Mouse (Mus musculus) right cerebral cortex, postnatal 14 days (tissue): ENCODE data around the gene Rbms3.

ENCODE experiments used
- DNase-seq: peaks from one replicate; pipeline ENCODE4 v3.0.0; 2022

The Rbms3 gene

DNA sequence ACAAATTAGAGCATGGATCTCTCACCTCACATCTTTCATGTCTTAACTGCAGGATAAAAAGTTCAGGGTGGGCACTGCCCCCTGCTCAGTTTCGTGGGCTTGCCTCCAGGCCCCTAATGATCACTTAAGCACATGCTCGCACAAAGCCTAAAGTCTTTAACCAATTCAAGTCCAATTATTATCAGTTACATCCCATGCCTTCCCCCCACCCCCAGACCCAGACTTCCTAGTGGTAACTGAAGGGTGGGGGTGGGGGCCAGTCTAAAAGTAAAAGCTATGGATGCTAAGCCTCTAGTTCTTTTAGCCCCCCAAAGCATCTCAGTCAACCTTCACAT, 378.9 kb downstream of the Rbms3 start:
- DNase-seq: no peak

DNA sequence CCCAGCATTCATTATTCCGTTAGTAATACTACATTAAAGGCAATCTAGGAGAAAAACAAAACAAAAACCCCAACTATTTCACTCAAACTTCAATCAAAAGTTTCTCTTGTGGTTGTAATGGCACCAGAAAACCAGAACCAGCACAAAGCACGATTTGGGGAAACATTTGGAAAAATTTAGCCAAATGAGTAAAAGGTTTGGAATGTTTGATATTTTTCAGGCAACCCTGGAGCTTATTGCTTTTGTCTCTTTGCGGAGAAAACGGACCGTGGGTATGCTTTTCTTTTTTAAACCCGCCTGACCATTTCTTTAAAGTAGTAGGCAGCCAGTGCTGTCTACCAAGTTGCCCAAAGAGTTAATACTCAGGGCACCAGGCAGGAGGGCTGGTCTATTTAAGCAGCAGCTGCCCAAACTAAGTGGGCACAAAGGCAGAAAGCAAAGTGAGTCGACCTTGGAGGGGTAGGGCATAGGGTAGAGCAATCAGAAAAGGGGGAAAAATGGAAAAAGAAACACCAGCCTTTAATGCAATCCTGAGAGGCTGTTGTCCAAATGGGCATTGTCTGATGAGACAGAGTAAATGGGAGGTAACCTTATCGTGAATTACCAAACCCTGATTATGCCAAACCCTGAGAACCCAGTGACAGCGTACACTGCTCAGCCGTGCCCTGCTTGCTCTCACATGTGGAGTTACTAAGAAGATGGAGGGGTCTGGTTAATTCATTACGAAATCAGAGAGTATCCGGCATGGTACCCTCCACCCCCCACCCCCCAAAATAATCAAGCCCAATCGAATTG, 379.5 kb downstream of the Rbms3 start:
- no peak for DNase-seq

DNA sequence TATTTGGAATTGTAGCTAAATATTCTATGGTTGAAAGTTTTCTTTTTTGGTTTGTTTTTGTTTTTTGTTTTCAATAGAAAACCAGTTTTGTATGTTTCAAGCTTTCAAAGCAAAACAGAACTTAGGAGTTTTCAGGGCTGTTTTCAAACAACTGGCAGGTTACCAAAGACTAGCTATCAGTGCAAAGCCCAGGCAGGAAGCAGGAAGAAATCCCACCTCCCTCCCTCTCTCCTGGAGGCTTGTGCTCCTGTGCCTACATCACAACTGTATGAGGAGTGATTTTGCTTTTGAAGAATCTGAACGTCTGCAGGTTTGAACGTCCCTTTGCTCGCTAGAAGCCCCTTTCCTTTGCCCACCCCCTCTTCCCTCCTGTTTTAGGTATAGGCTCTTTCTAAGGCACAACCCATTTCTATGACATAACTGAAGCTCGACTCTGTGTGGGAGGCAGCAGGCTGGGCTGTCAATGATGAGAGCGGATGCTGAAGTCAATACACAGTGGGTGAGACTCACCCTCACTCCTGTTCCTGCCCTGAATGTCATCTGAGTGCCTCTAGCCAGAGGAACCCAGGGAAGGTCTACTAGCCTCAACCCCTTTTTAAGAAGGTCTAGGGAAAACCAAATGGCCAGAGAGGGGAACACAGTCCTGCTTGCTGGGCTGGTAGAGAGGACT, 382.3 kb downstream of the Rbms3 start:
- DNase-seq: no peak

DNA sequence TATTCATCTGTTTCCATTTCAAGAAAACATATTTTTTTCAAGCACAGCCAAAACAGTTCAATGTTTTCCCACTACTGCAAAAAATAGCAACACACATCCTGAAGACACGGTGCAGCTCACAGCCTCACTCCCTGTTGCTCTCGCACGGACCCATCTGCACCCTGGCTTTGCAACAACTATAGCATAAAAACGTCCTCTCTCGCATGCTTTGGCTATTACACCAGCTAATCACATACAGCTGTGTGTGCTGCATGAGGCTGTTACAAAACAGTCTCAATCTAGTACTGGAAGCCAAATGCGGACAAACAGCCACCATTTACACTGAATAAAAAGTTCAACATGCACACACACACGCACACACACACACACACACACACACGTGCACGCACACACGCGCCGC, 383.5 kb downstream of the Rbms3 start:
- DNase-seq: no peak

DNA sequence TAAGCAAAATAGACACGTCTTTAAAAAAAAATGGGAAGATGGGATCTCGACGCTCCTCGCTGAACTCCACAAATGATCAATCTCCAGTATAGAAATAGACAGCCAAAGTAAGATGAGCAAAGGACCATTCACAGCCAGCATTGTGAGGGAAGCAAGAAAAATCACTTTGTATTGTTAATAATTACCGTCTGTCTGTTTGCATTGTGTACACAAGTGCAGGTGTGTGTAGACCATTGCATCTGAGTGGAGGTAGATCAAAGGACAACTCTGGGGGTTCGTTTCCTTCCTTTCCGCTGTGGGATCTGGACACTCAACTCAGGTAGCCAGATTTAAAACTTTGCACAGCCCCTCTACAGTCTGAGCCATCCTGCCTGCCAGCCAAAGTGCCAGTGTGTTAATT, 386.3 kb downstream of the Rbms3 start:
- DNase-seq: no peak

DNA sequence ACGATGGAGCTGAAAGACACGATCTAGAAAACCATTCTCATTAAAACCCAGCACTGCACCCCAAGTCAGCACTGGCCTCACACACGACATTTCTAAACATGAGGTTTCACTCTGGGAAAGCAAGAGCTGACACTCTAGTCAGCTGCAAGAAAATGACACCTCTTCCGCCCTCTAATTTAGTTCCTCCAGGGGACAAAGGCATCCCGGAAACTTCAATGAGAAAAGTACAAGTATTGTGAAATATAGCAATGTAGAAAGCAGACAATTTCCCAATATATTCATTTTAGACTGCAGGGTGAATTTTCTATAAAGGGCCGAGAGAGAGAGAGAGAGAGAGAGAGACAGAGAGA, 395.0 kb downstream of the Rbms3 start:
- no peak for DNase-seq

DNA sequence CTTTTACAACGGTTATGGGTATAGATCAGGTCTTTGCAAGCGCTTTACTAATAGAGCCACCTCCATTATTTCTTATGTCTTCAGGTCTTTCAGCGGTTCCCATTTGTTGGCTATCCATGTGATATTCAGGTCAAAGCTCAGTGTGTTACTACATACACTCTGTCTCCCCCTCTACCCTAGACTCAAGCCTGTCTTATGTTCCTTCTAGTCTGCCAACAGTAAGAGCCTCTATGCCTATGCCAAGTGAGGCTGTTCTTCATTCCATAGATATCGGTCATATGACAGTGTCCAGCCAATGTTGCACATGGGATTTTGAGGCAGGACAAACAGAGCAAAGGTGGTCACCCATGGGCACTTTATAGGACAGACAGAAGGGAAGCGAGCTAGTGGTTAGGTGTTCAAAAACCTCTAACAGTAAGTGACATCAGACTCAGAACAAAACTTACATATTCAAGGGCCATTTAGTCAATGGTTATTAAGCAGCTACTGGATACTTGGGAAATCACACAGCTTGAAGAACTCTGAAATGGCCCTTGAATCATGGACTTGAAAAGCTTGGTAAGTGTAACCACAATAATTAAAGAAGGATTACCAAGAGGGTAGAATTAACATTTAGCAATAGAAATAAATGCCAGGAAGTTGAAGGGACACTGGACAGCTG, 395.5 kb downstream of the Rbms3 start:
- DNase-seq: no peak

DNA sequence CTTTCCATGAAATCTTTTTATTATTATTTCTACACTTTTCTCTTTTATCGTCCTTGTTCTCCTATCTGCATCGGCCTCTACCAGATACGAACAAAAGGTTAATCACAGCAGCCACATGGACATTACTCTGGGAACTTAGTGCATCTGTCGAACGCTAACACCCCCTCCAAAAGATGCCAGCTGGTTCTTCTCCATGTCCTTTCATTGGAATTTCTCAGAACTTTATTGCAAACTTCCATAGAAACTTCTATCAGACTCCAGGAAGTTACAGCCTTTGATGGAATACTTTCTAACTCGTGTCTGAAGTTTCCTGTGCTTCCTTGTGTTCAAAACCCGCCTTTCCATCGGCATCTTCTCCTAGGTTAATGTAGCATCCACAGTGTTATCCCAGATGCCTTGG, 407.0 kb downstream of the Rbms3 start:
- DNase-seq: no peak

DNA sequence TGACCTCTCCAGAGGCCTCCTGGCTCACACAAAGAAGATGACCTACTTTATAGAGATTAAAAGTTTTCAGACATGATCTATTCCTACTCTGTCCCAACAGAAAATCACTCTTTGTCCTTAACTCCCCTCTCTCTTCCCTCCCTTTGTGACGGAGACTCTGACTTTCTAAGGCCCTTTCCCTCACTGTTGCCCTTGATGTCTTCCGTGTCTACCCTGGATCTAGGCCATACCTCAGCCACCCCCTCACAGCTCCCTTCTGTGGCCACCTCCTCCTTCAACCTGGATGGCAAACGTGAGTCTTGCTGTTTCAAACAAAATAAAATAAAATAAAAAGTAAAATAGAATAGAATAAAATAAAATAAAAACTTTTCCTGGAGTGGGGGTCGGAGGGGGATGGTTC, 408.2 kb downstream of the Rbms3 start:
- no peak for DNase-seq

DNA sequence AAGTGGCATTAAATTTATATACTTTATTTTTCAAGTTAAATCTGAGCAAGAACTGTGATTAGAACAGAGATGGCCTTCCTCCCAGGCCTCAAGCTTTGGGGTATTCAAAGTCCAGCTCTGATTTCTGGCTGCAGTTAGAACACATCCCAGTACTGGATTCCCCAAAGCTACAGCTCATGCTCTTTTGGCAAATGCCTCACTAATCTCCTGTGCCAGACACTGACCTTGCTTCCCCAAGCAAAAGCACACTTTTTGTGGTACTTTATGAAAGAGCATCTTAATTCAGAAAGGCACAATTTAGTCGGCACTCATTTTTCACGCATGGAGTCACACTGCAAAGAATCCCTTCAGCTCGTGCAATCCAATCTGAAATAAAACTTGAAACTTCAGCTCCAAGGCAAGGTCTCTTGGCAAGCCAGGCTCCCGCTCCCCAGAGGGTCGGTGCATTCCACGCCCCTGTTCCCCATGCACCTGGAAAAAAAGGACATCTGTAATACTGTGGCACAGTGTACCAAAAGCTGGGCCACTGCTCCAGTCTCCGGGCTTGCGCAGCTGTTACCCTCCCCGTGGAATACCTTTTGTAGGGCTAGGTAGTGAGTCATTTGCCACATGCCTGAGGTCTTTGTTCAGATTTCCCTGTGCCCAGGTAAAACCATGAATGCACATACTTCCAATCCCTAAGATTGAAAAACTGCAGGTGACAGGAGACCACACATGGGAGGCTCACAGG, 413.5 kb downstream of the Rbms3 start:
- no peak for DNase-seq

DNA sequence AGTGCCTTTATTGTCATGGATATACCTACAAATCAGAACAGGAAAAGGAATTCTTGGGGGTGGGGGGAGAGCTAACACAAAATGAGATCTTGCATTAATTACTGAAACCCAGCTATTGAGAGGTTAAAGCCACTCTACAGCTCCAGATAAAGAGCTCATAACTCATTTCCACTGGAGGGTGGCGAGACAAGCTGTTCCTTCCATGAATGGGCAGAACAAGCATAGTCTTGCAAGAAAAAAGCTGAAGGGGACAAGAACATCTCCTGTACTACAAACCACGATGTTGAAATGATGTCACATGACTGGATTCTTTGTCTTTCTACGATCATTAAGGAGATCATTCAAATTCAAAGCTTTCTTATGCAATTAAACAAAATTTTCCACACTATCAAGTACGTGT, 417.7 kb downstream of the Rbms3 start:
- DNase-seq: no peak

DNA sequence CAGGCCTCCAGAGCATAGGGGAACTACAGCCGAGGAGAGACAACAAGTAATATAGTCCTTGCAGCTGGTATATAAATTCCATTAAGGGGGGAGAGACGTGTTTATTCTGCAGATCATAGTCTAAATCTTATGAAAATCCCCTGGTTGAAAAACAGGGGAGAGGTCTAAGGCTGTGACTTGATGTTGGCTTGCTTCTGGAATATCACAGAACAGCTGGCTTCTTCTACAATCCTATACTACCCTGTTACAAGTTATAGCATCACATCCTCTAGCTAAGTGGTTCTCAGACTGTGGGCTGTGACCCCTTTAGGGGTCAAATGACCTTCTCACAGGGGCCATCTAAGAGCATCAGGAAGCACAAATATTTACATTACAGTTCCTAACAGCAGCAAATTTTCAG, 419.4 kb downstream of the Rbms3 start:
- DNase-seq: no peak

DNA sequence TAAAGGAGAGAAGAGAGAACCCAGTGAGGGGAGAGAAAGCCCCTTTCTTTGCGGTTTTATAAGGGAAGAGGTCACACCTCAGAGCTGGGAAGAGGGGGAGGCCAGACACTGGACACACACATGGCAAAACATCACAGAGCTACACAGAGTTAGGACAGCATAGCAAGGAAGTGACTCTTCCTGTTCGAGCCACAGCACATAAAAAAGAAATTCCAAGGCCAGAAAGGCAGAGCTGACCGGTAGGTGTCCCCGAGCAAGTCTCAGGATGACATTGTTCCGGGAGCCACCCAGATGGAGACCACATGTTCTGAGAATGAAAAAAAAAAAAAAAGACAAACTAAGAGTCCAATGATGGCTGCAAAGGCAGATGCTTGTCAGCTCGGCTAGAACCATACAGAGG, 424.3 kb downstream of the Rbms3 start:
- no peak for DNase-seq

DNA sequence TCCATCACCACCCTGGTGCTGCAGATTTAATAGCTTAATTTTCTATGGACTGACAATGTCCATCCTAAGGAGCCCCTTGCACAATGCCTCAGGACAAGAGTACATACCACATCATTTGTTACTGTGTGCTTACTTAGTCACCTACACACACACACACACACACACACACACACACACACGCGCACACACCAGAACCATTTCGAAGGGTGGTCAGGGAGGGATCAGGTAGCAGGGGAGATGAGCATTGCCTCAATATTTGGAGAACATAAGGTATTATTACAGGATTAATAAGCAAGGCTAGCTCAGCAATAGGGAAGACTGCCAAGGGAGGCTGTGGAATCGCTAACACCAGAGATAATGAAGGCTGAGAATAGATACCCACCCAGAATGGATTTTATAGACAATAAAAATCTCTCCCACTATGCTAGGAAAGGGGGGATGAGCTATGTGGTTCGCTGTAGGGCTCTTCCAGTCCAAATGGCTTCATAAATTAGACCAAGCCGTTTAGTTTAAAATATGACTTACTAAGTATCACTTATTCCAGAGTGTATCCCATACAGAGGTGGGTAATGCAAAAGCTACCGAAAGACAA, 429.6 kb downstream of the Rbms3 start:
- no peak for DNase-seq

DNA sequence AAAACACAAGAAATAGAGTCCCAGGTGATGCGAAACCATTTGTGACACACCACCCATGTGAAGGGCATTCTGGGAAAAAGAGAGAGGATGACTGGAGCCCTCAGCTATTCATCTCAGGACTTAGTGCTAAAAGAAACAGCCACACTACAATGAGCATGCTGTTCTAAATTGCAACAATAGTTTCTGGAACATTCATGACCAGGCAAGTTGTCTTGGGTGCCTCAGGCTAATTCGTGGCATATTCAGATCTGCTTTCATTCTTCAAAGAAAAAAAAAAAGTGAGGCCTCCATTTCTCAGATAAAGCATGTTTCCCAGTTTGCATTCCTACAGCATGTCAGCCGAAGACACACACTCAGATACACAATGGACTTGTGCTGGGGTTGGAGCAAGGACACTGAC, 432.2 kb downstream of the Rbms3 start:
- DNase-seq: no peak

DNA sequence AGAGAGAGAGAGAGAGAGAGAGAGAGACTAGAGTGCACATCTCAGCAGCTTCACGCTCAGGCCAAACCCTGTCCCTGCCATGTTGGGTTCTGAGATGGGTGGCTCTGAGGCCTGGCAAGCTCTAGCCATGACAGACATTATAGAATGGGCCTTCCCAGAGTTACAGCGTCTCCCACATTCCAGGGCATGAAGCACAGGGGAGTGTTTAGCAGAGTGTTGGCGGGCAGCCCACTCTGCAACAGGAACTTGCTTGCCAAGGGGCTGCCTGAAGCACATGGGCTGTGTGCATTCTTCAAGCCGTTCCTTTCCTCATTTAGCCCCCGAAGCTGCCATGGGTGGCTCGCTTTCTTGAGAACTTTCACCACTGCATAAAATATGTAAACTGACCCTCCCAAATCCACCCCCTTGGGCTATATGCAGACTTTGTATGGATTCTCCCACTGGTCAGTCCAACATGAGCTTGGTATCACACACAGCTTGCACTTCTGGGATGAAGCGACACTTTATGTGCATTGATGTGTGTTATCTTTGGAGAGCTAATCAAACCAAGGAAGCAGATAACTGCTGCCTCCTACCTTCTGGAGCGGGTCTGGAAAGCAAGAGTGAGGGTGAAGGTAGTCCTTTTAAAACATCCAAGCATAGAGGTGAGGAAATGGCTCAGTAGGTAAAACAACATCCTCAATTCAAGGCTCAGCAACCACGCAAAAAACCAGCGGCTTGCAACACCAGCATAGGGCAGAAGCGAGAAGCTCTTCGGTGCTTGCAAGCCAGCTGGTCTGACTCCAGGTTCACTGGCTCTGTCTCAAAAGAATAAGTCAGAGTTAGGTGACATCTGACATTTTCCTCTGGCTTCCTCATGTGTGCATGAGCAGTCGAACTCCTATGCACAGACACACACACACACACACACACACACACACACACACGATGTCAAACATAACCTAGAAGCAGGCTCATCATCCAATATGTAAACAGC, 436.9 kb downstream of the Rbms3 start:
- DNase-seq: peak; percentile 36

DNA sequence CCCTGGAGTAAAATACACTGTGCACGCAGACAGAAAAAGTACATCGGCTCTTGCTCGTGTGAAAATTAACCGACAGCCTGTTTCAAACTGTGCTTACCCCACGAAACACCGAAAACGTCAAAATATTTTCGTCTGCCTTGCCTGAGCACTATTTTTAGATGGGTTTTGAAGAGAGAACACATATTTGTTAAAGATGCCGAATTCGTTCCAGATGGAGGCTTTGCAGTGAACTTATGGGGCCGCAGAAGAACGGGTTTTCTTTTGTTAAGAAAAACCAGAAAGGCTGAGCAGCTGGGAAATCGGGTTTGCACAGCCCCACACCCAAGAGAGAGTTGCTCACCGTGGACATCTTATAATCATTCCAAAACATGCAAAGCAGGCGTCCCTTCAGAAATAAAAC, 437.6 kb downstream of the Rbms3 start:
- no peak for DNase-seq

DNA sequence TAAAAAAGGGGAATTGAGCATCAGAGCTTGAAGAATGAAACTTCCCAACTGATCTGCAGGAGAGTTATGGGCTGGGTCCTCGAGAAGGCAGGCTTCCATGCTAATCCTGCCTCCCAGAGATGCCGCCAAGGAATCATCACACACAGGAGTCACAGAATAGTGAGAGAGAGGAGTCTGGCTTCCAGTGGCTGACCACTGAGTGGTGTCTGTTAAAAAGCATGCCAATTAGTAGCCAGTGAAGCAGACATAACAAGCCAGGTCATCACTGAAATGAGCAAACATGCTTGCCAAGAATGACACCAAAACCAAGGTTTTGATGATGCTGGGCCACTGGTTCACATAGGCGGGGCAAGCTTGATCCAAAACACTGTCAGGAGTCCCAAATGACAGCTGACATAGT, 441.3 kb downstream of the Rbms3 start:
- DNase-seq: no peak

DNA sequence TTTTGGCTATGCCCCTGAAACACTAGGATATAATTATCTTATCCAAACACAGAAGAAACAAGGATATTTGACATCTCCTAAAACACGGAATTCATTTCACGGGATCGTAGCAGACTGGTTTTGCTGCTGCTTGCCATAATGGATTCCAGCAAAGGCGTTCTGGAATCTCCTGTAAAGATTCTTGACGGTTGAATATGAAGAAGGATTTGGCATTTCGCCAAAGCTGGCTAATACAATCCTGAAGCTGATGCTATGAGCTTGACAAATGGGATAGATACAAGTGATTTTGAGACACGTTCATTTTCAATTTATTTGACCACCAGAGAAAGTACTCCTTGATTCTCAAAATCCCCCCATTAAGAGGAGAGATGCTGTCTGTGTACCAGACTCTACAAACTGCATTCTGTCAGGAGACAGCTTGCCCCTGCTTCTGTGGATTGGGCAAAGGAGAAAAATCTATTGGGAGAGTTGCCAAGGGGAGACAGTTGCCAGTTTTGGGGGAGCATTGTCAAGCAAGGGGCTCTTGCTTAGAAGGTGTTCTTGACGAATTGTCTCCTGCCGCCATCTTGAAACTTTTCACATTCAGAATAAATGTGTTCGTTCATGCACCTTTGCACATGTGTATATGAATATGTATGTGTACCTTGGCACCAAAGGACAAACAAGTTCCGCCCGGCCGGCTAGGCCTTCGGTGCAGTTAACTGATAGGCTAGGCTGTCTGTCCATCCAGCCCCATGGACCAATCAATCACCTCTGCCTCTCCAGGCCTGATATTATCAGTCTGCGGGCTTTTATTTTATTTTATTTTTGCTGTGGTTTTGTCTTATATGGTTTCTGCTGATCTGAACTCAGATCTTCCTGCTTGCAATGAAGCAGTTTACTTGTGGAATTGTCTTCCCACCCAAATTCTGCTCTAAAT, 442.3 kb downstream of the Rbms3 start:
- no peak for DNase-seq

DNA sequence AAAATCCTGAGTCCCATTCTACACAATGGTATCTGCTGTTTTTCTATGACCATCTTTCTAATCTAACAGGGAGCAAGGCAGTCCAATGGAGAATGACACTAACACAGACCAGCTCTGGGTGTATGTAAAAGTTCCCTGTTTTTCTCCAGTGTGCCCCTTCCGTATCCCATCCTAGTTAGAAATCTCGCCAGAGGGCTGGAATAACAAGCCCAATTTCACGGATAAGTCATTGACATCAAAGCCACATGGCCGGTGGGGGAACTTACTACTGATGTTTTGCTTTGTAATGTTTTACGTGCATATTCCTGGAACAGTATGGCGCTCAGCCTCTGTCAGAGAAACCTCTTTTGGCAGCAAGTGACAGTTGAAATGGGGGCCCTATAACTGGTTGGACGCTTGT, 449.1 kb downstream of the Rbms3 start:
- no peak for DNase-seq

DNA sequence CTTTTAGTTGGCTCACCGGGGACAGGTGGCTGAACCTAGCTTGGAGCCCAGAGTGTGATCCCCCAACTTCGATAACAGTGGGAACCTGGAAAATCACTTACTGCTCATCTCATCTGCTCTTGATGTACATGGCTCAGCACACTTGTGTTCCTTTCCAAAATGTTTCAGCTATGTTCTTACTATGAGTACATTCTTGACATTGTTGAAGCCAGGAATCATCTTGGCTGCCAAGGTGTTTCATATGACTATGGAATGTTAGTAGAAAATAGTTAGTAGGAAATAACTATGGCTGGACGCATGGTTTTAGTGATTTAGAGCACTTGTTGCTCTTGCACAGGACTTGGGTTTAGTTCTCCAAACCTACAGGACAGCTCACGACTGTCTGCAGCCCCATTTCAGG, 451.3 kb downstream of the Rbms3 start:
- DNase-seq: no peak
